ENCODE assay signal across 8 mouse cellular contexts in genomic region chr13:107676310-107677090, GRCm38 (mm10).
DNase-seq lines count a peak whose midpoint lies in the region; ATAC-seq and TF ChIP-seq lines count a peak whose summit lies in the region.

No protein-coding gene starts in this region.

- 18% methylated on average over 9 of the region's 9 CpGs for WGBS in forebrain, postnatal 0 days
- WGBS in hindbrain, embryonic 12.5 days = 6% methylated on average over 9 of the region's 9 CpGs
- 19% methylated on average over 9 of the region's 9 CpGs for WGBS in limb, embryonic 15.5 days
- whole genome bisulfite sequencing in midbrain, embryonic 15.5 days = 18% methylated on average over 9 of the region's 9 CpGs

- no peak for TF ChIP-seq CTCF in forebrain, postnatal 0 days (IDR thresholded peaks at IDR 0.05; ENCODE audit: low read depth)

- intact Hi-C loops in left cerebral cortex, postnatal 14 days (cut with DNase I) = no loop called here

- H3K27ac ChIP-seq in forebrain, postnatal 0 days (ENCODE audit: low read depth, low read length) = no peak overlapping the region
- H3K27ac ChIP-seq in hindbrain, embryonic 12.5 days = no peak overlapping the region
- peak overlapping the region; percentile 43 for H3K27ac ChIP-seq in limb, embryonic 15.5 days
- H3K27ac ChIP-seq in midbrain, embryonic 15.5 days = no peak overlapping the region

- no peak overlapping the region for H3K4me3 ChIP-seq in forebrain, postnatal 0 days (ENCODE audit: low read depth, low read length)
- no peak overlapping the region for H3K4me3 ChIP-seq in hindbrain, embryonic 12.5 days
- no peak overlapping the region for H3K4me3 ChIP-seq in limb, embryonic 15.5 days
- H3K4me3 ChIP-seq in midbrain, embryonic 15.5 days = no peak overlapping the region

- peak; percentile 67 for ATAC-seq in forebrain, postnatal 0 days
- ATAC-seq in hindbrain, embryonic 12.5 days (ENCODE audit: low FRiP score) = peak; percentile 47
- ATAC-seq in limb, embryonic 15.5 days (ENCODE audit: insufficient number of reproducible peaks, low FRiP score, low TSS enrichment, low read depth) = peak; percentile 66; the same call in 1 of the 2 replicates
- peak; percentile 55 for ATAC-seq in midbrain, embryonic 15.5 days (replicated peaks)

- no peak overlapping the region for H3K9ac ChIP-seq in forebrain, postnatal 0 days
- no peak overlapping the region for H3K9ac ChIP-seq in hindbrain, embryonic 12.5 days
- H3K9ac ChIP-seq in limb, embryonic 15.5 days = no peak overlapping the region
- no peak overlapping the region for H3K9ac ChIP-seq in midbrain, embryonic 15.5 days

- no peaks in the 10 kb centered on the region for H3K27me3 ChIP-seq in forebrain, postnatal 0 days (ENCODE audit: insufficient read depth, low read length)
- H3K27me3 ChIP-seq in hindbrain, embryonic 12.5 days = peaks cover 3% of the 10 kb centered on the region; the same call in 1 of the 2 replicates
- peaks cover 4% of the 10 kb centered on the region; the same call in 1 of the 2 replicates for H3K27me3 ChIP-seq in limb, embryonic 15.5 days
- no peaks in the 10 kb centered on the region for H3K27me3 ChIP-seq in midbrain, embryonic 15.5 days (replicated peaks)

- H3K4me2 ChIP-seq in forebrain, postnatal 0 days (ENCODE audit: low read depth) = no peak overlapping the region
- H3K4me2 ChIP-seq in hindbrain, embryonic 12.5 days (replicated peaks) = no peak overlapping the region; the same call in 1 of the 2 replicates
- peak overlapping the region; percentile 5; the same call in 1 of the 2 replicates for H3K4me2 ChIP-seq in limb, embryonic 15.5 days
- H3K4me2 ChIP-seq in midbrain, embryonic 15.5 days = no peak overlapping the region

- H3K4me1 ChIP-seq in forebrain, postnatal 0 days (ENCODE audit: insufficient read depth) = no peaks in the 10 kb centered on the region
- H3K4me1 ChIP-seq in hindbrain, embryonic 12.5 days = peaks cover 13% of the 10 kb centered on the region
- H3K4me1 ChIP-seq in limb, embryonic 15.5 days = peaks cover 17% of the 10 kb centered on the region
- H3K4me1 ChIP-seq in midbrain, embryonic 15.5 days = no peaks in the 10 kb centered on the region

- H3K36me3 ChIP-seq in forebrain, postnatal 0 days (ENCODE audit: insufficient read depth) = no peaks in the 10 kb centered on the region
- no peaks in the 10 kb centered on the region for H3K36me3 ChIP-seq in hindbrain, embryonic 12.5 days
- H3K36me3 ChIP-seq in limb, embryonic 15.5 days = no peaks in the 10 kb centered on the region
- no peaks in the 10 kb centered on the region for H3K36me3 ChIP-seq in midbrain, embryonic 15.5 days (replicated peaks)

- no peaks in the 10 kb centered on the region for H3K9me3 ChIP-seq in forebrain, postnatal 0 days (ENCODE audit: low read length)
- H3K9me3 ChIP-seq in hindbrain, embryonic 12.5 days (replicated peaks) = no peaks in the 10 kb centered on the region
- no peaks in the 10 kb centered on the region for H3K9me3 ChIP-seq in limb, embryonic 15.5 days
- H3K9me3 ChIP-seq in midbrain, embryonic 15.5 days = no peaks in the 10 kb centered on the region

- peak; percentile 5 for DNase-seq in ovary, adult 18-20 months (ENCODE audit: low spot score)
- no peak for DNase-seq in ovary, postnatal 36 days (ENCODE audit: low spot score)
- no peak for DNase-seq in forebrain, postnatal 0 days
- DNase-seq in left cerebral cortex, postnatal 14 days (ENCODE audit: low spot score in 2 of 2) = no peak
- DNase-seq in frontal cortex, postnatal 10 days (ENCODE audit: low spot score in 2 of 2) = no peak
